Mouse (Mus musculus): Measurements from ENCODE around the gene Tll1.

Gene Tll1

DNA sequence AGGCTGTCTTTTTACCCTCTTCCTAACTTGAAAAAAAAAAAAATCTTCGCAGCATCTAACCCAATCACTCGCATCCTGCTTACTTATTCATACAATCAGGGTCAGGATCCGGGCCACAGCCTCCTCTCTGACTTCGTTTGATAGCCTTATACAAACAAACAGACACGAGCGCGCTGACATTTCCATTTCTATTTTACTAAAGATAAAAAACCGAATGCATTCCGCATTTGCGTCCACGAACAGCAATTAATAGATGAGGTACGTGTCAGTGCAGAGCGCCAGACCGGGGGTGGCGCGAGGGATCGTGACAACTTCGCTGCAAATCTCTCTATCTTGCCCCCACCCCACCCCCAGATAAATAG lies at the start of gene Tll1:
TSS of gene Tll1 (minus strand) at position 248 of the 362 bp plus-strand sequence.
- DNase-seq: no peak

DNA sequence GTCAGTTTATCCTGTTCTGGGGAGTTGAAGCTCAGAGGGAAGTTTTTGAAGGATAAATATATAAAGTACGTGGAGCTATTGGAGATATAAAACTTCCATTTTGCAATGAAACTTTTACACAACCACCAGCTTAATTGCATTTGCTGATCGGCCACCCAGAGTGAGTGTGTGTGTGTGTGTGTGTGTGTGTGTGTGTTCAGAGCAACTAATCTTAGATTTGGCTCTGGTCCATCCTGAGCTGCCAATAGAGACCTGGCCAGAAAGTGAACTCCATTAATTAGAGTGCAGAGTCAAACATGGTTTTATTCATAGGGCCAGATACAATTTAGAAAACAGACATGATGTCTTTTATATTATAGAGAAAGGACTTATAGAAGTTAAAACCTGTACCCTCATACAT lies 32.6 kb upstream of the Tll1 start:
- DNase-seq: no peak

DNA sequence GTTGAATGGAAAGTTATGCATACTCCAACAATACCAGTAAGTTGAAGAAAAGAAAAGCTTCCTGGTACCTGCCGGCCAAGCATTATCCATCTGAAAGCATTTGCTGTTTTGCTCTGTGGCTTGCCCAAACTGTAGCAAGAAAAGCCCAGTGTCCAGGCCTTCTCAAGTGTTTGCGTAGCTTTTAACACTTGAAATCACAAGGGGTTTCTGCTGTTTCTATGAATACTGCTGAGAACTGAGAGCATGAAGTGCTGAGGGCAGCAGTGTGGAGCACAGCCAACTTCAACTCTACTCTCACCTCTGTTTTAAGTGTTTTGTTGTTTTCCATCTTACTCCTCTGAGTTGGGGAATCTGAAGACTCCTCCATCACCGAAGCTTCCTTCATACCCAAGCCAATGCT lies 15.5 kb upstream of the Tll1 start:
- no peak for DNase-seq

GRCm38 (mm10) chr8:64217644-64218043 lies 11.6 kb upstream of the Tll1 start:
- no peak for DNase-seq

DNA sequence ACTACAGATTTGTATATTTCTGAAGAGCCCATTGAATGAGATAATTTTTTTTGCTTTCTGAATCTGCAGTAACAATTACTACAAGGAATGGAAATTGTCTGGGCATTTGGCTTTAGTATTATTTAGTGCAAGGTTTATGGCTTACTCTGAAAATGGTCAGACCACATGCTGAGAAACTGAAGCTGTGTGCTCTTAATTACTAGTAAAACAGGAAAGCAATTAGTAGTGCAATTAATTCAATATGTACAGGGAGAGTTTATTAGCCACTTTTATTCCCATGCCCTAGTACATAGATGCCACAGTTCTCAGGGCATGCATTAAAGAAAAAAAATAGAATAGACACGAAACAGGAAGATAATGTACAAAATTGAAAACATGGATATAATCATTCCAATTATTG lies 10.2 kb upstream of the Tll1 start:
- DNase-seq: no peak

- DNase-seq: no peak
Observed at GRCm38 (mm10) chr8:64215374-64215773, 9.3 kb upstream of the Tll1 start.

DNA sequence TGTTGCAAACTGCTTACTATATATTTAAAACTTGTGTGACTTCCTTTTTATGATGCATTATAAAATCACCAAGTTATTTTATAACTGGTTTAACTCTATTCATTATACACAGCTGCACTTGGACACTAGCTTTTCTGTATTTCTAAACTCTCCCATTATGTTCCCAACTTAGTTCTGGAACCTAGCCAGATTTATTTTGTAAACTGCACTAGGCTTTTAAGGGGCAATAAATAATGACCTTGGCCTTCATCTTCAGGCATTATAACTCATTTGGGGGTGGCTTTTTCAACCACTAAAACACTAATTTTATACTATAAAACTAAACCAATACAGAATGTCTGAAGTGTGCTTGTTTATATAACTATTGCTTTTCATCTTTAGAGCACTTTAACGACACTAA lies 8.8 kb upstream of the Tll1 start:
- DNase-seq: no peak

DNA sequence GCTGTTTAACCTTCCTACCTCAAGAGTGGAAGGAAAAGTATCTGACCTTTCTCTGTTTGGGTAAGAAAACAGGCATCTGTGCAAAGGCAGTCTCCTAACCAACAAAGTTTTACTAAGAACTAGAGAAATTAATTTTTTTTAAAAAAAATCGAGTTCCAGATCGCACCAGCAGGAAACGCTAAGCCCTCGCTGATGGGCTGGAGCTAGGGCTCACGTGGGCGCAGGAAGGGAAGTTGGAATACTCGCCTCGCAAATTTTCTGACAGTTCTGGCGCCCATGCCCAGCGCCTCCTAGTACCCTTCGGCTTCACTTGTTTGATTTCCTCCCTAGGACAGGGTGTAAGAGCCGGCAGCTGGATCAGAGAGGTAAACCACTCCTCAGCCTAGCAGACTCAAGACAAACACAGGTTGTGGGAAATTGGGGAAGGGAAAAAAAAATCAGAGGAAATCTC lies 365 bp upstream of the Tll1 start:
- no peak for DNase-seq

- DNase-seq: peak; percentile 1 to 2
Observed at GRCm38 (mm10) chr8:64205321-64206023, 599 bp downstream of the Tll1 start.

DNA sequence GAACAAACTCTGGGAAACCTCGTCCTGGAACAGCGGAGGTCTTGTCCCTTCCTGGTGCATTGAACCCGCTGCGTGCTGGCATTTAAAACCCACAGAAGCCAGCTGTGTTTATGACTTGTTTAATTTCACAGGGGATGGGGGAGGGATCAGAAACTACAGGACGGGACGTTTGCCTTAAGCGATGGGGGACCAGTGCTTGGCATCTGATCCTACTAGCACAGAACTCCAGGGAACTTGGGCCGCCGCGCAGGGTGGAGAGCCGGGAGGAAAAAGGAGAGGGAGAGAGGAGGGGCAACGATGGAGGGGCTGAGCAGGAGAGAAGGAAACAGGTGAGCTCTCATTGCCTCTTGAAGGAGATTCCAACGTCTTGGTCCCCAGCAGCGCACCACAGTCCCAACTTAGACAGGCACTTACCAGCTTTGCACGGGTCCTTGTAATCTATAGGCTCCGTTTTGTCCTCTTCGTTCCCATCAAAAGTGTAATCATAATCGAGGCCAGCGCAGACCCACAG lies 1.2 kb downstream of the Tll1 start:
- DNase-seq: no peak

DNA sequence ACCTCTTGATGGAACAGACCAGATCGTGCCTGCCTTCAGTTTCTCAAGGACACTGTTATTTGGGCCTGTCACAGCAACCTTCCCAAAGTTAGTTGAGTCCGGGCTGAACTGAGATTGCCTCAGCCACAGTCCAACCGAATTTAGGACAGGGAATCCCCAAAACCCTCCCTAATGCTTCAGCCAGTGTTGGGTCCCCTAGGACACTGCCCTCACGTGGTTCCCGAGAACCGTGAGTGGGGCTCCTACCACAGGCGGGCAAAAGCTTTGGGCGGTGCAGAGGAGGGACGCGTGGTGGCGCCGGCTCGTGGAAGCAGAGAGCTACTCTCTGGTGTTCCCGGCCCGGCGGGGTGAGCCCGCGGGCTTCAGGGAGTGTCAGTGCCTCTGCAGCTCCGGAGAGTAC lies 1.9 kb downstream of the Tll1 start:
- no peak for DNase-seq

DNA sequence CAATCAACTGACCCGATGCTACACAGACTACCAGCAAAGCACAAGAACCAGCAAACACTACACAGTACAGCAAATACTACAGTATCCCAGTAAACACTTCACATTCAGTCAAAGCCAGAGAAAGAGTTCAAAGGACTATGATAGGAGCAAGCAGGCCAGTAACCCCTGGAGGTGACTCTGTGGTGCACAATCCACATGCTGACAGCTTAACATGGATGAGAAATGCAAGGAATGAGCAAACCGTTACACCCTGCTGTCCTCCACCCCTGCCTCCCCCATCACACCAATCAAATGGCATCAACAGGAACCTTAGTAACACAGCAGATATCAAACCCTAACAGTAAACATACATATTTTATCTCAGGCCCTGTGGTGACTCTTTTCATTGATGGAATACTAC lies 7.7 kb downstream of the Tll1 start:
- no peak for DNase-seq

GRCm38 (mm10) chr8:64193421-64193820 lies 12.7 kb downstream of the Tll1 start:
- no peak for DNase-seq

DNA sequence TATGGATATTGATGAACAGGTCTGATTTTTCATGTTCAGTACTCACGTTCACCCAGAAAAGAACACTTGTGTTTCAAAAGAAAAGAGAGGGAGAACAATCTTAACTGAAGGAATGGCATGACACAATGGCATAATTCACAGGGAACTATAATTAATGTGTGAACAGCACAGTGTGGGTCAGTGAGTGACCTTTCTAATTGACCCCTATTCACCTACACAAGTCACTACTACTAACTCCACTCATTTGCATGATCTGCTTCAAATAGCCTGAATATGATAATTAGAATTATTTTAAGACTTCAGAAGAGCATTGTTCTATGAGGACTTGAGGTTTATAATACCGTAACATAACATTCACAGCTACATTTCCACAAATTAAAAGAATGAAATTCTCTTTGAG lies 18.2 kb downstream of the Tll1 start:
- no peak for DNase-seq

- no peak for DNase-seq
Observed at GRCm38 (mm10) chr8:64176931-64177330, 29.1 kb downstream of the Tll1 start.

- DNase-seq: no peak
Observed at GRCm38 (mm10) chr8:64174916-64175315, 31.2 kb downstream of the Tll1 start.

DNA sequence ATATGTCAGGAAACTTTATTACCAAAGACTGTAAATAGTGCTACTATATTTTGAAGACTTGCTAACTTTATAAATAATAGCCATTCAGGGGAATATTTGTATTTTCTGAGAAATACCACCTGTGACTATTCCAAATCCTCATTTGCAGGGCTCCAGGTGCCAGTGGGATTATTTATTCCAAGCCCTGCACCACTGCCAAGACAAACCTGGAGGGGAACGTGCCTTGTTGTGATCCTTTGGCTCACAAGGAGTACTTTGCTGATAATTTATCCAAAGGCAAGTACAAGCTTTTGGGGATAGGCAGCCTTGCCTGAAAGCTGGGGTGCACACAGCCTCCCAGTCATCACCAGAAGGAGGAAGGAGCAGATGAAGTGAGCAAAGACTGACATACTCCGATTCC lies 32.3 kb downstream of the Tll1 start:
- no peak for DNase-seq

DNA sequence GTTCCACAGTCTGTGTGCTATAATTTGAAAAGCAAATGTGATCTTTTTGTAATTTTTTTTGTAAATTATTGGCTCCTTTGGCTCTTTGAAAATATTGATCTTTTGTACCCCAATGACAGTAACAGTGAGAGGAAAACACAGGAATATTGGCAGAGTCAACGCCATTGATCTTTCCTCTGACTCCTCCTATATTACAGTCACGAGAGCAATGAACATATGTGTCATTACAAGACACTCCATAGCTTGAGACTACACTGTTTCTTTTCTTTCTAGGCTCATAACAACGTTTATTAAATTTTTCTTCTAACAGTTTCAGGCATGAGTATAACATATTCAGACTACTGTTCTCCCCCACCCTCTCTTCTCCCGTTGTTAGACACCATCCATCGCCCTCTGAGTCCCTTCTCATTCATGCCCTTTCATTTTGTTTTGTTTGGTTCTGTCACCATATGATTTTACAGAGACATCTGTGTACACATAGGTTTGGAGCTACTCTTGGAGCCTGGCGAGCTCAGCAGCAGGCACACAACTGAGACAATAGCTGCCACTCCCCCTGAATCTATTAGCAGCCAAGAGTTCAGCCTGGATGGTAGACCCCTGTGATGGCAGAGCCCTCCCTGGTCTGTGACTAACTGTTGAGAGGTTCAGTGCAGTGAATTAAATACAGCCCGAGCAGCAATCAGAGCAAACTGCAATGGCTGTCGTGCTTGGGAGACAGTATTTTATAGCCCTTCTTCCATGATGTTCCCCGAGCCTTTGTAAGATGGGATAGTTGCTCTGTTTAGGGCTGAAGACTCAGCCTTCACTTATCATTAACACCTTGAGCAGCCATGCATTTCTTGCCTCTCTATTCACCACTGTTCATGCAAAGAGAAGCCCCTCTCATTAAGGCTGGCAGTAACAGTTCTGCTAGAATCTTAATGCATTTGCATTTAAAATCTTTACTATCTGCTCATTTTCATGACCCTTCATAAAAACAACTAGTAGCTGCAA lies 52.9 kb downstream of the Tll1 start:
- no peak for DNase-seq

- no peak for DNase-seq
Observed at GRCm38 (mm10) chr8:64152216-64152804, 53.8 kb downstream of the Tll1 start.

GRCm38 (mm10) chr8:64136593-64136992 lies 69.5 kb downstream of the Tll1 start:
- no peak for DNase-seq

DNA sequence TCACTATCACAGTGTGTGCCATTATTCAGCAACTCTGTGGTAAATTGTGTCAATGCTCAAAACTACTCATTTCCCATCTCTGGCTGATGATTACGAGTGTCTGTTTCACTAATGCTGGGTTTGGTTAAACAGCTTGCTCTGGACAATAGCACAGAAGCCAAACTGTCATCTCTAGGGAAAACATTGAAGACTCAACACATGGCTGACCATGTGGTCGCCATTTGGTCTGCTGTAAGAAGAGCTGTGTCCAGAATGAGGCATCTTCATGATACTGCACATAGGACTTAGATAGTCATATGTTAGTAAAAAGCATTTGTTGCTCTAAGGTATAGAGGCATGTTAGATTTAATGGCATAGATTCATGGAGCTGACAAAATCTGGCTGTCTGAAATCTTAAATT lies 98.9 kb downstream of the Tll1 start:
- no peak for DNase-seq

GRCm38 (mm10) chr8:64073396-64073795 lies 132.7 kb downstream of the Tll1 start:
- DNase-seq: no peak

DNA sequence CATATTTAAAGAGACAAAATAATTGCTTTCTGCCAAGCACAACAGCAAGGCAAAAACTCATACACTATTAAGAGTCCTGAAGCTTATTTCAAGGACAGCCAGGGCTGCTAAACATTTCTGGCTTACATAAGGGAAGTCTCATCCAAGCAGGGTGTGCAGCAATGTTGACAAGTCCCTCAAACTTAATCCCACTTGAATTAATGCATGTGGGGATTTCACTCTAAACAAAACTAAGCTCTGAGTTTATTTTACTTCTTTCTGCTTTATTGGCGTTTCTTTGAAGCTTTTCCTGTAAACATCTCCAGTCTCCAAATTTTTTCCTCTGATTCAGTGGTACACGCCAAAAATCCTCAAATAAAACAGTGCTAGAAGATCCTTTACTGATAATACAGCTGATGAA lies 146.2 kb downstream of the Tll1 start:
- DNase-seq: no peak

All from thymus, postnatal 36 days (tissue).